14 mouse cellular contexts compared by ENCODE assay signal in the genomic region with DNA sequence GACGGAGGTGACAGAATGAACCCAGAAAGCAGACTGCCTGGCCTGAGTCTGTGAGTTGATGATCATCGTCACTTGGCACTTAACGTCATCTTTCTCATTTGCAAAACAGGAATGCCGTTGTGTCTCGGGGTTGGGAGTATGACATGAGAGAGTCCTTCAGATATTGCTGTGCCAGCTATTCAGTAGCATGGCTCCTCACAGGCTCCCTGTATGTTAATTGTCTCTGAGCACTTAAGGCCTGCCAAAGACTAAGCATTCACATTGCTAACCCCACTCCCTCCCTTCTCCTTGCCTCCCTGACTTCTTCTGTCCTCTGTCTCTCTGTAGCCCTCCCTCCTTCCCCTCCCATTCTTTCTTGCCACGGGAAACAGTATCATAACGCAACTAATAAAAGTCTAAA.
"Had no signal": no experiment of that assay in that cellular context is flagged by ENCODE, and none has a peak within 500 bp of the region (broad histone marks: within the 10 kb centered on the region; RNA-seq: fewer than 3 reads in every experiment).

No protein-coding gene starts in this region.

- H3K4me3 ChIP-seq: left cerebral cortex, adult 2 months; liver, embryonic 13.5 days had no signal

- H3K9me3 ChIP-seq: liver, embryonic 13.5 days had no signal

- H3K4me2 ChIP-seq: liver, embryonic 13.5 days; midbrain, embryonic 11.5 days had no signal

- H3K27ac ChIP-seq: left cerebral cortex, adult 2 months; liver, embryonic 13.5 days; stomach, postnatal 0 days had no signal

- H3K9ac ChIP-seq: liver, embryonic 13.5 days had no signal

- DNase-seq: kidney, postnatal 10 days; kidney, postnatal 36 days; layer of hippocampus, postnatal 36 days; liver, embryonic 13.5 days; lung, adult 2 months; lung, postnatal 14 days; lung, postnatal 4 days; midbrain, embryonic 14.5 days; thymus, adult 2 months; thymus, postnatal 14 days; thymus, postnatal 4 days had no signal

- H3K27me3 ChIP-seq: liver, embryonic 13.5 days had no signal
